Mouse (Mus musculus) embryonic facial prominence, embryonic 15.5 days (tissue): ENCODE measurements around the gene Rdm1. TPM values are rescaled to one million over a fixed set of nuclear protein-coding genes. Genes with fewer than 3 reads are reported as not detected.
"Not testable (repeated sequence)": the region's sequence is repeated elsewhere in the genome, so short reads cannot be mapped to it uniquely, and the experiment has no call there.

Source experiments
- ATAC-seq: fragments of 200-750 bp; cut with Nextera tagmentation; 2 replicates; pipeline ENCODE4 v1.8.0; 2017; ENCODE audit warnings: low read depth, moderate TSS enrichment; ENCODE audit not compliant: insufficient number of reproducible peaks, low FRiP score, low TSS enrichment
- H3K27ac ChIP-seq: fragments of 300-500 bp; sonication (generic); replicated peaks from 2 replicates; pipeline ENCODE4 v1.5.1; 2015; ENCODE audit warnings: mild to moderate bottlenecking, inconsistent platforms
- H3K27me3 ChIP-seq: fragments of 300-500 bp; sonication (generic); 2 replicates; pipeline ENCODE4 v1.6.1; 2015; ENCODE audit warnings: inconsistent platforms
- H3K36me3 ChIP-seq: fragments of 300-500 bp; sonication (generic); 2 replicates; pipeline ENCODE4 v1.6.1; 2015; ENCODE audit warnings: mild to moderate bottlenecking, inconsistent platforms
- H3K4me1 ChIP-seq: fragments of 300-500 bp; sonication (generic); 2 replicates; pipeline ENCODE4 v1.6.1; 2015; ENCODE audit warnings: inconsistent platforms
- H3K4me2 ChIP-seq: fragments of 300-500 bp; sonication (generic); replicated peaks from 2 replicates; pipeline ENCODE4 v1.6.1; 2015; ENCODE audit warnings: mild to moderate bottlenecking, inconsistent platforms
- H3K4me3 ChIP-seq: fragments of 300-500 bp; sonication (generic); replicated peaks from 2 replicates; pipeline ENCODE4 v1.5.1; 2015; ENCODE audit warnings: mild to moderate bottlenecking, inconsistent platforms
- H3K9ac ChIP-seq: fragments of 300-500 bp; sonication (generic); 2 replicates; pipeline ENCODE4 v1.6.1; 2015; ENCODE audit warnings: inconsistent platforms
- H3K9me3 ChIP-seq: fragments of 300-500 bp; sonication (generic); replicated peaks from 2 replicates; pipeline ENCODE4 v1.6.1; 2016; ENCODE audit warnings: inconsistent platforms
- WGBS: fragments of 180-500 bp; shearing (Covaris S2); methylation state at CpG from one replicate; pipeline ENCODE4 v1.1.7; 2015; 5-methylcytosine and 5-hydroxymethylcytosine counted together
- polyA plus RNA-seq: library from polyadenylated mRNA; unstranded; fragments of >200 nt; fragmentation: Nextera tagmentation; extraction: Ambion mirVana; gene quantifications from 2 replicates; pipeline ENCODE4 v1.2.1, GENCODE M21; 2015

Rdm1 gene
- polyA plus RNA-seq, 1 experiment from 2014 or later: 54.6 TPM

GRCm38 (mm10) chr11:101617849-101618248 lies 9.1 kb upstream of the Rdm1 start:
- no peaks in the 10 kb centered on the region for H3K9me3 ChIP-seq
- ATAC-seq: no peak
- no peak overlapping the region for H3K27ac ChIP-seq
- no peaks in the 10 kb centered on the region for H3K27me3 ChIP-seq
- H3K4me1 ChIP-seq: peaks cover 6% of the 10 kb centered on the region
- WGBS: 10% methylated on average over 8 of the region's 8 CpGs
- peak overlapping the region; percentile 29 for H3K4me2 ChIP-seq
- no peaks in the 10 kb centered on the region for H3K36me3 ChIP-seq
- H3K9ac ChIP-seq: no peak overlapping the region
- H3K4me3 ChIP-seq: no peak overlapping the region

- Histone ChIP-seq H3K9ac (no peak overlapping the region), H3K9me3 (no peaks in the 10 kb centered on the region), H3K36me3 (no peaks in the 10 kb centered on the region), H3K27ac (no peak overlapping the region), H3K4me1 (peaks cover 6% of the 10 kb centered on the region), H3K4me3 (no peak overlapping the region), H3K4me2 (no peak overlapping the region), H3K27me3 (no peaks in the 10 kb centered on the region)
- 75% methylated on average over 3 of the region's 3 CpGs for WGBS
- ATAC-seq: no peak
Observed at GRCm38 (mm10) chr11:101618596-101618995, 8.4 kb upstream of the Rdm1 start.

GRCm38 (mm10) chr11:101620022-101620655 lies 6.9 kb upstream of the Rdm1 start:
- not testable (repeated sequence) for H3K27ac ChIP-seq, H3K4me3 ChIP-seq, H3K36me3 ChIP-seq, H3K27me3 ChIP-seq, H3K4me2 ChIP-seq, H3K9me3 ChIP-seq, H3K9ac ChIP-seq, H3K4me1 ChIP-seq, ATAC-seq
- WGBS: 83% methylated on average over 11 of the region's 11 CpGs

- 5% methylated on average over 8 of the region's 8 CpGs for WGBS
- H3K4me1 ChIP-seq: 0 out of 2 replicates have a peak, but pooled peaks cover 3% of the 10 kb centered on the region
- peak overlapping the region; percentile 67 for H3K4me2 ChIP-seq
- peak overlapping the region; percentile 100 for H3K27ac ChIP-seq
- no peaks in the 10 kb centered on the region for H3K36me3 ChIP-seq
- H3K9me3 ChIP-seq: no peaks in the 10 kb centered on the region
- ATAC-seq: no peak
- H3K9ac ChIP-seq: peak overlapping the region; percentile 15
- peak overlapping the region; percentile 65 for H3K4me3 ChIP-seq
- H3K27me3 ChIP-seq: no peaks in the 10 kb centered on the region
Observed at GRCm38 (mm10) chr11:101626649-101626994, 373 bp upstream of the Rdm1 start.

GRCm38 (mm10) chr11:101627857-101628559 lies 1.0 kb downstream of the Rdm1 start:
- Histone ChIP-seq H3K9me3 (no peaks in the 10 kb centered on the region), H3K4me2 (peak overlapping the region; percentile 67), H3K27ac (peak overlapping the region; percentile 100), H3K9ac (peak overlapping the region; percentile 73), H3K4me1 (0 out of 2 replicates have a peak, but pooled peaks cover 3% of the 10 kb centered on the region), H3K36me3 (peaks cover 3% of the 10 kb centered on the region), H3K4me3 (peak overlapping the region; percentile 65), H3K27me3 (no peaks in the 10 kb centered on the region)
- under 1% methylated on average over 33 of the region's 33 CpGs for WGBS
- ATAC-seq: peak; percentile 60

- not testable (repeated sequence) for ATAC-seq, H3K9ac ChIP-seq, H3K27ac ChIP-seq, H3K9me3 ChIP-seq, H3K36me3 ChIP-seq, H3K4me1 ChIP-seq, H3K27me3 ChIP-seq
- Histone ChIP-seq H3K4me2 (peak overlapping the region; percentile 67), H3K4me3 (peak overlapping the region; percentile 65)
- 69% methylated on average over 4 of the region's 5 CpGs for WGBS
Observed at GRCm38 (mm10) chr11:101628733-101629417, 1.9 kb downstream of the Rdm1 start.

- ATAC-seq: no peak
- Histone ChIP-seq H3K4me3 (no peak overlapping the region), H3K27ac (no peak overlapping the region), H3K27me3 (no peaks in the 10 kb centered on the region), H3K9me3 (no peaks in the 10 kb centered on the region), H3K4me1 (no peaks in the 10 kb centered on the region), H3K4me2 (no peak overlapping the region), H3K9ac (no peak overlapping the region), H3K36me3 (peaks cover 31% of the 10 kb centered on the region)
- 69% methylated on average over 10 of the region's 10 CpGs for WGBS
Observed at GRCm38 (mm10) chr11:101635660-101636059, 8.7 kb downstream of the Rdm1 start.

GRCm38 (mm10) chr11:101639761-101640160 lies 12.8 kb downstream of the Rdm1 start:
- H3K4me1 ChIP-seq: 0 out of 2 replicates have a peak, but pooled peaks cover 6% of the 10 kb centered on the region
- H3K27me3 ChIP-seq: no peaks in the 10 kb centered on the region
- ATAC-seq: no peak
- no peak overlapping the region for H3K4me2 ChIP-seq
- H3K36me3 ChIP-seq: peaks cover 17% of the 10 kb centered on the region
- no peak overlapping the region for H3K27ac ChIP-seq
- H3K4me3 ChIP-seq: no peak overlapping the region
- H3K9me3 ChIP-seq: no peaks in the 10 kb centered on the region
- 92% methylated on average over 4 of the region's 4 CpGs for WGBS
- no peak overlapping the region for H3K9ac ChIP-seq

- Histone ChIP-seq H3K27ac (peak overlapping the region; percentile 84), H3K4me2 (peak overlapping the region; percentile 47), H3K4me3 (peak overlapping the region; percentile 43)
- ATAC-seq: peak; percentile 69
- not testable (repeated sequence) for H3K27me3 ChIP-seq, H3K4me1 ChIP-seq, H3K9me3 ChIP-seq, H3K36me3 ChIP-seq, H3K9ac ChIP-seq
- WGBS: 4% methylated on average over 53 of the region's 53 CpGs
Observed at GRCm38 (mm10) chr11:101640857-101641709, 14.1 kb downstream of the Rdm1 start.

- H3K27ac ChIP-seq: peak overlapping the region; percentile 84
- not testable (repeated sequence) for H3K9ac ChIP-seq, H3K4me1 ChIP-seq, H3K9me3 ChIP-seq, H3K27me3 ChIP-seq, H3K36me3 ChIP-seq
- WGBS: 3% methylated on average over 15 of the region's 26 CpGs
- peak; percentile 85 for ATAC-seq
- H3K4me2 ChIP-seq: peak overlapping the region; percentile 47; the same call in 1 of the 2 replicates
- peak overlapping the region; percentile 43 for H3K4me3 ChIP-seq
Observed at GRCm38 (mm10) chr11:101641710-101642642, 15.0 kb downstream of the Rdm1 start.
